Mouse (Mus musculus): ENCODE results near the gene Tnks2.
A peak's percentile ranks its signal among the peaks of the same experiment; 100 is the strongest.
"Not testable (repeated sequence)": the region's sequence is repeated elsewhere in the genome, so short reads cannot be mapped to it uniquely, and the experiment has no call there.

The Tnks2 gene

DNA sequence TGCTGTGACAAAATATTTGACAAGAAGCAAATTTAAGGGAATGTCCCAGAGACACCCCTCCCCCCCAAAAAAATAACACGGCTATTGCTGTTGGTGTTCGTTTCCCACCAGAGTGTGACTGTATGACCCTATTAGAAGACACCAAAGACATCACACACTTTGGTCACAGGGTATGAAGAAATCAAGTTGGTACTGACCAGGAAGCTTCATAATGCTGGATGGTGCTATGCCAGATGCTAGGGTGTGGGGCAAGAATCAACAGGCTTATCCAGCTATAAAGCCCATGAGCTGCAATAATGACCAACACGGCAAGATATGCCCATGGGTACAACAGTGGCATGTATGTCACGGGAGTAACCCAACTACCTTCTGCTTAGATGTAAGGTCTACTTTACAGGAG, 11.3 kb upstream of the Tnks2 start:
- no peak for DNase-seq (ENCODE audit: low read depth in 1 of 2, low spot score in 2 of 2)

DNA sequence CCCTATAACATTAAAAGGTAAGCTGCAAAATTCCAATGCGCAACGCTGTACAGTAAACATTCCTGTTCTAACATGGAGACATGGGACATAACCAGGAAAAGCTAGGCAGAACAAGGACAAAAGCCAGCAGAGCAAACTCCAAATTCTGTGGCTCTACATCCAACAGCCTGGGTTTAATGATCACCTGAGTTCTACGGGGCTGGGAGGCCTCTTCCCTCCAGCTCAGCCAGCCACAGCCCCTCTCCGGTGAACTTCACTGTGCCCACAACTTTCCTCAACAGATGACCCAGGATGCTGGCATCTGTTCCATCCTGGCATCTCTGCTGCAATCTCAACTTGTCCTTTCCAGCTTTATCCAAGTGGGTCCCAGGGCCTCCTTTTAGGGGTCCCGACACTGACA, 6.4 kb upstream of the Tnks2 start:
- DNase-seq (ENCODE audit: low read depth in 1 of 2, low spot score in 2 of 2) = no peak

DNA sequence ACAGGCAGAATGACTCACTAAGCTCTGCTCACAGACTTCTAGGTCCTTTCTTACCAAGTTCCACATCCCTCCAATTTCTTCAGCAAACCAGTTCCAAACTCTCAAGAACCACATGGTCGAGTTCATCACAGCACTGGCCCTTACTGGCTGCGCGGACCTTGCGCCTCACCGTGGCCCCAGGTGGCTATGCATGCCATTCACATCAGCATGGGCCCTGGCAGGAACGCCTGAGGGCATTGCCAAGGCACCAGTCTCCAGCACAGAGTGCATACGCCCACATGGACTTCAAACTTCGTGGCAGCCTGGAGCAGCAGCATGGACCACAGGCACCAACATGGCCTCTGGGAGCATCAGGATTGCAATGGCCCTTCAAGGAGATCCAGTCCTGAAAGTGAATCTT, 5.7 kb upstream of the Tnks2 start:
- DNase-seq (ENCODE audit: low read depth in 1 of 2, low spot score in 2 of 2) = no peak

DNA sequence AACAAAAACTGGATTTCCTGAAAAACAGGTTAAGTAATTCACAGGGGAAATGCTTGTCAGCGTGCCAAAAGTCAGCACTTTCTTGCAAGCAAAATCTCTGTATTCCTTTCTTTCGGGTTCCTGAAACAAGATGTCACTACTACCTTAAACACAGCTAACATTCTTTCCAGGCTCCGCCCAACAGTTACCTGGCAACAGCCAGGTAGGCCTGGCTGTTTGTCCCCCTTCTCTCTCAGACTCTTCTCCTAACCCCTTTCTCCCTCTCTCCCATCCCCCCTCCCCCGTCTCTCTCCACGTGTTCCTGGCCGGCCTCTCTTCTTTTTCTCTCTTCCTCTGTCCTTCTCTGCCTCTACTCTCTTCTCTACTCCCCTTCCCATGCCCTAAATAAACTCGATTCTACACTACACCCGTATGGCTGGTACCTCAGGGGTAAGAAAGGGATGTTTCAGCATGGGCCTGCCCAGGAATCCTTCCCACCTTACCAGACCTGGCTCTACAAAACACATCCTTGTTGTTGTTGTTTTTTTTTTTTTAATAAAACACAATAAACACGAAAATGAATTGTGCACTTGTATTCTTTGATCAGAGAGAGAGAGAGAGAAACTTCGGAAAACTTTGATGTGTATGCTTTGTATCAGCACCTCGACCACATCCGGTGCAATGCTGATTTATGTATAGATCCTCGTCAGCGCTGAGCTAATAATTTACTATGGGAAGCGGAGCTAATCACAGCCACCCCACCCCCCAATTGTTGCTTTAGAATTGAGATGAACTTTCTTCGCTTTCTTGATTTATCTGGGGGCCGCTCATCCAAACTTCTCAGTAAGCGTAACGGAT, 863 bp upstream of the Tnks2 start:
- no peak for DNase-seq (ENCODE audit: low read depth in 1 of 2, low spot score in 2 of 2)

- DNase-seq (ENCODE audit: low read depth in 1 of 2, low spot score in 2 of 2) = peak in 1 of 2 experiments; percentile 22
Observed at GRCm38 (mm10) chr19:36834532-36835431, 750 bp downstream of the Tnks2 start.

- no peak for DNase-seq (ENCODE audit: low read depth in 1 of 2, low spot score in 2 of 2)
Observed at GRCm38 (mm10) chr19:36836035-36836434, 2.0 kb downstream of the Tnks2 start.

- DNase-seq (ENCODE audit: low read depth in 1 of 2, low spot score in 2 of 2) = no peak
Observed at GRCm38 (mm10) chr19:36840301-36840700, 6.3 kb downstream of the Tnks2 start.

DNA sequence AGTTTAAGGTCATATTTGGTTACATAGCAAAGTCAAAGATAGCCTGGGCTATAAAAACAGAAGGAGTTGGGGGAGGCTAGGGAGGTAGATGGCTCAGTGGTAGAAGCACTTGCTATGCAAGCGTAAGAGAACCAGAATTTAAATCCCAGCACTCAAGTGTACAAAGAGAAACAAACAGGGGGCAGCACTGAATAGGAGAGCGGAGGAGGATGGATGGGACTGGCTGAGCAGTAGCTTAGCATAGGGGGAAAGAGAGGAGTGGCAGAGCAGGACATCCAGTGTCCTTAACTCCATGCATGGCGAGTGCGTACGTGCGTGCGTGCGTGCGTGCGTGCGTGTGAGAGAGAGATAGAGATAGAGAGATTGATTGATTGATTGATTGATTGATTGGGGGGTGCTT, 9.8 kb downstream of the Tnks2 start:
- no peak for DNase-seq (ENCODE audit: low read depth in 1 of 2, low spot score in 2 of 2)

GRCm38 (mm10) chr19:36845924-36846323, 11.9 kb downstream of the Tnks2 start:
- no peak for DNase-seq (ENCODE audit: low read depth in 1 of 2, low spot score in 2 of 2)

DNA sequence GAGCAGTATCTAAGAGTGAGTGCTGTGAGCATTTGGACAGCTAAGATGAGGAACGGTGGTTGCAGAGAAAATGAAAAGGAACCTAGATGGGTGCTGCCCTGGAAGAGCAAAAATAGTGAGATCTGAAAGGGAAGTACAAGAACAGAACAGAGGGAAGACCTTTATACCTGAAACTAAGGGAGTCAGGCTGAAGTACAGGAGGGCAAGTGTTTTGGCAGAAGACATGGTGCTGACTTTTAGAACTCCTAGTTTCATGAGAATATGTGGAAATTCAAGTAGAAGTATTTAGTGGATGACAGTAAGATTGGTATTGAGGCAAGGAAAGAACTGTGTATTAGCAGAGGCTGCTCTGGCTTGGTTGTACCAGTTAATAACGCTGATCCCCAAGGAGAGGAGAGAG, 19.8 kb downstream of the Tnks2 start:
- DNase-seq (ENCODE audit: low read depth in 1 of 2, low spot score in 2 of 2) = no peak

DNA sequence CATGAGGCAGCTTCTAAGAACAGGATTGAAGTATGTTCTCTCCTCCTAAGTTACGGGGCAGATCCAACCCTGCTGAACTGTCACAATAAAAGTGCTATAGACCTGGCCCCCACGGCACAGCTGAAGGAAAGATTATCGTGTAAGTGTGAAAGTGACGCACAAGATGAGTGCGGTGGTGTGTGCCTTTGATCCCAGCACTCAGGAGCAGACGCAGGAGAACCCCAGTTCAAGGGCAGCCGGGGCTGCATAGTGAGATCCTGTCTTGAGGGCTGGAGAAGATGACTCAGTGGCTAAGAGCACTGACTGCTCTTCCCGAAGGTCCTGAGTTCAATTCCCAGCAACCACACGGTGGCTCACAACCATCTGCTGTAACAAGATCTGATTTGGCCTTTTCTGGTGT, 23.8 kb downstream of the Tnks2 start:
- no peak for DNase-seq (ENCODE audit: low read depth in 1 of 2, low spot score in 2 of 2)

- DNase-seq (ENCODE audit: low read depth in 1 of 2, low spot score in 2 of 2) = no peak
Observed at GRCm38 (mm10) chr19:36860393-36860792, 26.4 kb downstream of the Tnks2 start.

DNA sequence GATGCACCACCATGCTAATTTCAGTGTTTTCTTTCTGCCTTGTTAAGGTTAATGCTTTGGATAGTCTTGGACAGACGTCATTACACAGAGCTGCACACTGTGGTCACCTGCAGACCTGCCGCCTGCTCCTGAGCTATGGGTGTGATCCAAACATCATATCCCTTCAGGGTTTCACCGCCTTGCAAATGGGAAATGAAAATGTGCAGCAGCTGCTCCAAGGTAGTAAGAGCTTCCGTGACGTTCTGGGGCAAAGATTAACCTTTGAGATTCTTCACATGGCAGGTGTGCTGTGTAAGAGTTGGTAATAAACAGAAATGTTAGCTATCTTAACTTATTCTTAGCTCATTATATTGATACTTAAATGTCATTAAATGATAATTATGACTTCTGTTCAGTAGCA, 31.9 kb downstream of the Tnks2 start:
- no peak for DNase-seq (ENCODE audit: low read depth in 1 of 2, low spot score in 2 of 2)

DNA sequence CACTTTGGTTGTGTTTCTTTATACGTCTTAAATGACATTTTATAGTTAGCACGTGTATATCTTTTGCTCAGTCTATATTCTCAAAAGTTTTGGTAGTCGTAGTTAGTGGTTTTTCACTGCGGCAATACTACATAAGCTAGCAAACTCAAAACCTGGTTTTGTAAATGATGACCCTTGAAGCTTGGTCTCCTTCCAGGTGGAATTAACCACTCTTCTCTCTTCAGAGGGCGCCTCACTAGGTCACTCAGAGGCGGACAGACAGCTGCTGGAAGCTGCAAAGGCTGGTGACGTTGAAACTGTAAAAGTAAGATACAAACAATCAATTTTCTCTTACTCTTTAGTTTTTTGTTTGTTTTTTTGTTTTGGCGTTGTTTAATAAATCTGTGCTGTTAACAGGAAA, 33.4 kb downstream of the Tnks2 start:
- DNase-seq (ENCODE audit: low read depth in 1 of 2, low spot score in 2 of 2) = no peak

- DNase-seq (ENCODE audit: low read depth in 1 of 2, low spot score in 2 of 2) = not testable (repeated sequence)
Observed at GRCm38 (mm10) chr19:36868675-36869074, 34.6 kb downstream of the Tnks2 start.

GRCm38 (mm10) chr19:36874651-36875050, 40.6 kb downstream of the Tnks2 start:
- no peak for DNase-seq (ENCODE audit: low read depth in 1 of 2, low spot score in 2 of 2)

- DNase-seq (ENCODE audit: low read depth in 1 of 2, low spot score in 2 of 2) = no peak
Observed at GRCm38 (mm10) chr19:36877329-36877728, 43.3 kb downstream of the Tnks2 start.

- DNase-seq (ENCODE audit: low read depth in 1 of 2, low spot score in 2 of 2) = no peak
Observed at GRCm38 (mm10) chr19:36878743-36879495, 44.9 kb downstream of the Tnks2 start.

GRCm38 (mm10) chr19:36883119-36883518, 49.1 kb downstream of the Tnks2 start:
- no peak for DNase-seq (ENCODE audit: low read depth in 1 of 2, low spot score in 2 of 2)

DNA sequence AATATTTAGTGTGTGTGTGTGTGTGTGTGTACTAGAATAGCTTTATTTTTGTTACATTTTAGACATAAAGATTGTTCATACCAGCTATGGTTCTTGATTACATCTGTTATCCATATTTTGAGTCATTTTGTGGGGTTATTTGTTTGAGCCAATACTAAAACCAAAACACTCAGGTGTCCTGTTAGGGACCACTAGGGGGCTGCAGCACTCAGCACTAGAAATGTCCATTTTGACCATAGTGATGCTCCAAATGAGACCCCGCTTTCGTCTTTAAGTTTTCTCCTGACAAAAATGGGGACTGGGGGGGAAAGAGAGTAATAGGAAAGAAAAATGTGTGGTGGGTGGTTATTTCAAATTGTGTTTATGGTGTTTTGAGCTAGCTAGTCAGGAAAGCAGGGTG, 52.3 kb downstream of the Tnks2 start:
- no peak for DNase-seq (ENCODE audit: low read depth in 1 of 2, low spot score in 2 of 2)

GRCm38 (mm10) chr19:36887706-36888105, 53.7 kb downstream of the Tnks2 start:
- no peak for DNase-seq (ENCODE audit: low read depth in 1 of 2, low spot score in 2 of 2)
